Mouse (Mus musculus) adrenal gland, postnatal 4 days (tissue): ENCODE data around the gene Polq. TPM values are rescaled to one million over a fixed set of nuclear protein-coding genes. Genes with fewer than 3 reads are reported as not detected.
A peak's percentile ranks its signal among the peaks of the same experiment; 100 is the strongest.

ENCODE experiments used
- DNase-seq, 2 experiments: peaks; one replicate each; pipeline ENCODE4 v3.0.0; 2021 to 2022; ENCODE audit warnings: low spot score in 2 of 2, mixed read lengths in 2 of 2
- long read RNA-seq, 2 experiments: library from polyadenylated mRNA; stranded (forward); transcript quantifications; one replicate each; pipeline ENCODE4 v2.0.0; 2021
- total RNA-seq, 2 experiments: library from RNA; stranded (reverse); gene quantifications; 2 replicates each; pipeline ENCODE4 v1.2.3; 2021

Gene Polq
- 1 to 10 TPM; 4.3 to 6.0 TPM for total RNA-seq
- long read RNA-seq, experiment 1, result 0 reads
- long read RNA-seq, experiment 2, result 0 reads

DNA sequence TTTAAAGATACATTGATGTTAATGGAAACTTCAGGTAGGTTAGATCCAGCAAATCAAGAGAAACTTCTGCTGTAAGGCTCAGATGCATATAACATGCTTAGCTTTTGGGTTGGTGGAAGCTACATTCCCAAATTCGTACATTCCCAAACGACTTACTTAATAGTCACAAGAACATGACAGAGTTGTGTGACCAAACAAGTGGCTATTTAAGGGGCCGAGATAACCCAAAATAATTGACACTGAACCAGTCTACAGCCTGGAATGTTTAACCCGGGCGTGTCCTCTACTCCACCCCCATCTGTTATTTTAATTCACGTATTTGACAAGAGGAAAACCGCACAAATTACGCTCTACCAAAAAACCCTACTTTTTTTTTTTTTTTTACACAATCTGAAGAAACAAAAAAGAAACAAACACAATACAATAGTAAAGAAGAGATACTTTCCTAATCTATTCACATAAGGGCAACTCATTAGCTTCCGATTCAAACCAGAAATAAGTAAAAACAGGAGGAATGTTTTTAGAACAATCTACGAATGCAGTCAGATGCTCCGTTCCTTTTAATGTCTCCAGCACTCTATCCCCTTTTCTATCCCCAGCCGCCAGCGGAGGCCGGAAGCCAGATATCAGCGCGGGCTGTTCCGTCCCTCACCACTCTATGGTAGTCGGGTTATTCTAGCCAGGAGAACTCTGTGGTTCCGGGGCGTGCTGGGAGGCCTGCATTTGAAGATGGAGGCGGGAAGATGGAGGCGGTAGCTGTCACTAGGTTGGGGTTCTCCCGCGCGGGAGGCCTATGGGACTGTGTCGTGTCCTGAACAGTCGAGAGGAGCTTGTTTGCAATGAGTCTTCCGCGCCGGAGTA is at the start of gene Polq:
Polq (plus strand) TSS at position 726 of the 861 bp plus-strand sequence.
- DNase-seq, result peak; percentile 63 to 93

DNA sequence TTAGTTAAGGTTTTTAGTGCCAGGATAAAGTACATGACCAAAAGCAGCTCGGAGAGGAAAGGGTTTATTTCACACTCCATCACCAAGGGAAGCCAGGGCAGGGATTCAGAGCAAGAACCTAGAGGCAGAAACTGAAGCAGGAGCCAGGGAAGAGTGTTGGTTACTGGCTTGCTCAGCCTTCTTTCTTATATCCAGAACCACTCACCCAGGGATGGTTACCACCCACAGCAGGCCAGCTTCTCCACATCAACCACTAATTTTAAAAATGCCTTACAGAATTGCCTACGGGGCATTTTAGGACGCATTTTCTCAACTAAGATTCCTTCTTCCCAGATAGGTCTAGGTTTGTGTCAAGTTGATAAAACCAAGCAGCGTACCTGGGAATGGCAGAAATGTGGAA is 48.2 kb upstream of the Polq start:
- no peak for DNase-seq

DNA sequence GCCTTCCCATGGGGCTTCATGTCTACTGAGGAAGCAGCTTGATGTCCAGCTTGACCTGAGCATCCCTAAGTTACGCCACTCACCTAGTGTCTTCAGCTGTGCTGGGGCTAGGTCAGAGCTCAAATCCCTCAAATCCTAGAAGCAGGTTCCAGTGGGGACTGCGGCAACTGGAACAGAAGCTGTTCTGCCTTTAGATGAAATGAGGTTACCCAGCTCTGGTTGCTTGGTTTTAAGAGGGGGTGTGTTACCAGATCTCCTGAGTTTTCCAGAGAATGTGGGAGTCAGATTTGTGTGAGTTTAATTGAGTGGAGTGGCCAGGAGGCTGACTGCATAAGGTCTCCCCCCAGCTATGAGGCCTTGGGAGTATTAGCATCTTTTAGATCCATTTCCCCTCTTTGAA is 32.5 kb upstream of the Polq start:
- no peak for DNase-seq

DNA sequence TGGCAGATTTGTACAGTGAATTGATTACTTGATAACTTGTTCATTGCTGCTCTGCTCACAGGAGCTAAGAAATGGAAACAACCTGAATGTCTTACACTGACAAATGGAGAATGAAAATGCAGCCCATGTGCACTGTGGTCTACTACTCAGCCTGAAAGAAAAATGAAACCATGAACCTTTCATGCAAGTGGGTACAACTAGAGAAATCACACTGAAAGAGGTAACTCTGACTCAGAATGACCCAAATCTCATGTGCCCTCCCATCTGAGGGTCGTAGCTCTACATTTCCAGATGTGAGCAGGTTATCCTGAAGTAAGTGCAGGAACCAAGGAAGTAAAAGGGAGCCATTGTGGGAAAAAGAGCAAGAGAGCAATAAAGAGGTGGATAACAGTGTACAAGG is 27.8 kb upstream of the Polq start:
- no peak for DNase-seq

- DNase-seq, result no peak
Observed at GRCm38 (mm10) chr16:36985636-36986042, 25.9 kb upstream of the Polq start.

GRCm38 (mm10) chr16:36987399-36987798 is 24.2 kb upstream of the Polq start:
- DNase-seq, result no peak

GRCm38 (mm10) chr16:36988066-36988465 is 23.5 kb upstream of the Polq start:
- DNase-seq, result no peak

GRCm38 (mm10) chr16:36989493-36989892 is 22.1 kb upstream of the Polq start:
- no peak for DNase-seq

DNA sequence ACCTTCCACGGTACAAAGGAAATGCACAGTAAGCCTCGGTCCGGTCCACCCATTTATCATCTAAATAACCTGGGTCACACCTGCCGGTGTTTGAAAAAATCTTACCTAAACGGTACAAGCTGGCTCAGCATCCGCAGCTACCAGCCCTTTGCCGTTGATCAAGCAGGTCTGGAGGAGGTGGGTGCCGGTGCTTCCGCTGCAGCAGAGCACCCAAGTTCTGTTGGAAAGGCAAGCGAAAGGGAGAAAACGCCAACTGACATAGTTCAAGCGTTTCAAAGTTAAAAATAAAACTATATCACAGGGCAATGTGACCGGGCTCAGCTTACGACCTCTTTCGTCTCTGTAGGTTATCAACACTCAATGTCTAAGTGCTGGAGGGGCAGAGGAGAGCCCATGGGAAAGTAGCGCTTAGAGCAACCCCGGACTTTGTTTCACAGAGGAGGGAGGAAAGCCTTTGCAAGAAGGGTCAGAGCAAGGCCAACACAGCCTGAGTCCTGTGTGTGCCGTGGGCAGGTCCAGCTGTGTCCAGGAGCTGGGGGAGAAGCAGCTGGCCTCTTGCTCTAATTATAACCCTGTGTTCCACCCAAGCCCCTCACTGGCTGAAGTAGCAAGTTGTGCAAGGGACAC is 21.5 kb upstream of the Polq start, which contains the start of gene Fbxo40:
Fbxo40 (minus strand) TSS at position 469 of the 627 bp plus-strand sequence.
- no peak for DNase-seq

GRCm38 (mm10) chr16:36997650-36998049 is 13.9 kb upstream of the Polq start:
- DNase-seq, result no peak

DNA sequence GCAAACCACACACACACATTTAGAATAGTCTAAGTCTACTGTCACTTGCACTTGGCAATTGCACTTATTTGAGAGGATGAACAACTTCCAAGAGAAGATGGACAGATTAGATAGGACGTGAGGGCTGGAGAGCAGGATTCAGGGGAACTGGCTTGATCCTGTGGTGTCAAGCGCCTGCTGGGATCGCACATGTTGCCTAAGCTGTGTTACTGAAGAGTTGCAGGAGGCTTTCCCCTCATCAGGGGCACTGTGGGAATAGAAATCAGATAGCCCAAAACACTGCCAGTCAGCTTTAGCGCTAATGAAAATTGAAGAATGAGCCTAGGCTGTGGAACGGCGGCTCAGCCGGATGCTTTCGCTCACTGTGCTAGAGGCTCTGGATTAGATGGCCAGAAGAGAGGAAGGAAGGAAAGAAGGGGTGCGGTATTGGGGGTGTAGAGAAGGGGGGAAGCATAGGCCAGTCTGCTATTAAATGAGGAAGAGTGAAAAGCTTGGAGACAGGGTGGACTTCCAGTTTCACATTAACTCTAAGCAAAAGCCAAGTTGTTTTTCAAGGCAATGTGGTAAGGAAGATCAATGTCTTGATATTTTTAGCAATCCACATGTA is 12.1 kb upstream of the Polq start:
- DNase-seq, result no peak

DNA sequence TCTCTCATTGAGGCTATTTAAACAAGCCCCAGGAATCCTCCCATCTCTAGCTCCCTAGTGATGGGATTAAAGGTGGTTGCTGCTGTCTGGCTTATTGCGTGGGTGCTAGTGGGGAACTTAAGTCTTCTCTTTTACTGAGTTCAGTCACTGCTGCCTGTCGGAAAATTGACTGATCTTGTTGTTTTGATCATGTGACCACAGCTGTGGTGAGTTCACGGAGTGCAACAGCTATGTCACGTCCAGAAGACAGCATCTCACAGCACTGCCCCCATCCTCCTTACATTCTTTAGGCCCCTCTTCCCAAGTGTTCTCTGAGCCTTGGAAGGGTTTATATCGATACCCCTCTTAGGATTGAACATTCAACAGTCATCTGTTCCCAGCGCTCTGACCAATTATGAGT is 2.3 kb upstream of the Polq start:
- DNase-seq, result no peak

DNA sequence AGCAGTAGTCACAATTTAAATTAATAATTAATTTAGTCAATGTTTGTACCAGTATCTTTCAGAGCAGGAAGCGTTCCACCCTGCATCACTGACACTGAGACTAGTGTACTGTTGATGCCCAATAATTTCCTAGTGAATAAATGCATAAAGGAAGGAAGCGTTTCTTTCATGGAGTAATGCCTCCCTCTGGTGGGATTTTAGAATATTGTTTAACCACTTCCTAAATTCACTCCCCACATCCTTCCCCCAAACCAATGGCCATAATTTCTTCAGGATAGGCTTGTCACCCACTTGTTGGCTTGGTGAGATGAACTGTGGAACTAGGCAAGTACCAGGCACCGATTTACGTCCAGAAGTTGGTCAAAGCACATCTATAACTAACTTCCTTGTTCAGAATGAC is 1.2 kb upstream of the Polq start:
- DNase-seq, result no peak

DNA sequence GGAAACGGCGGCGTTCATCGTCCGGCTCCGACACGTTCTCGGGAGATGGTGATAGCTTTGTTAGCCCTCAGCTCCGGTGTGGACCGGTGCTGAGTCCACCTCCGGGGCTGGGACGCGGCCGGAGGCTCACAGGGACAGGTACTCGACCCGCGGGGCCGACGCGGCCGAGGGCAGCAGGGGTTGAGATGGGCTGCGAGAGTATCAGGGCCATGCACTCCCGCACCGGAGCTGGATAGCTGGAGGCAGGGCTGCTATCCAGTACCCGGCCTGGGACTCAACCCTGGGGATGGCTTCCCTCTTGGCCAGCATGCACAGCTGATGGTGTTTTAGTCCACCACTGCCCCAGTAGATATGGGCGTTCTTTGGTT is 320 bp downstream of the Polq start:
- DNase-seq, result no peak

- no peak for DNase-seq
Observed at GRCm38 (mm10) chr16:37012336-37012735, 750 bp downstream of the Polq start.

GRCm38 (mm10) chr16:37027581-37027980 is 16.0 kb downstream of the Polq start:
- no peak for DNase-seq

DNA sequence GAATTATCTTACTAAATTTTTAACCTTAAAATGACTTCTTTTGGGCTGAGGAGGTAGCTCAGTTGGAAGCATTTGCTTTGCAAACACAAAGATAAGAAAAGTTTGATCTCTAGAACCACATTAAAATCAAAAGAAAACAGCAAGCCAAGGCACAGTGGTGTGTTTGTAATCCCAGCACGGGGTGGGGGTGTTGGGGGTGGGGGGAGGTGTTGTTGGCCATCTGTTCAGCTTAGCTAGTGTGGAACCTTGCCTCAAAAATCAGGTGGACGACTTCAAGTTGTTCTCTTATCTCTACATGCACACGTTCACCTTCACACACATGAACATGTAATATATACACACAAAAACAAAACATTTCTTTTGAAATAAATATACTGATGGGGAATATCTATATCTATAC is 20.4 kb downstream of the Polq start:
- no peak for DNase-seq

GRCm38 (mm10) chr16:37034751-37035150 is 23.2 kb downstream of the Polq start:
- DNase-seq, result no peak

DNA sequence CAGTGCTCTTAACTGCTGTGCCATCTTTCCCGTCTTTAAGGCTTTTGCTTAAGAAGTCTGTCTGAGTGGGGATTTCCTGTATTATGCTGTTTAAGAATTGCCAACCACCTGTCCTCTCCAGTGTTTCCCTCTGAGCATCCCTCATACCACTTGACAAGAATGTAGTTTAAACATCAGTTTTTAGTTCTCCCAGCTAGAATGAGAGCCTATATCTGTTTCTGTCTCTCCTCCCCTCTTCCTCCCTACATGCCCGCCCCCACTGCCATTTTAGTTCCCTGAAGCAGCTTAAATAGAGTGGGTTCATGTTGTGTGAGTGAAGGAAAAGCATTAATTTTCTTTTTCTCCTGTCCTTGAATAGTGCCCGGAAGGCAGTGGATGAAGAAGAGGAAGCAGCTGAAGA is 48.0 kb downstream of the Polq start:
- DNase-seq, result no peak

DNA sequence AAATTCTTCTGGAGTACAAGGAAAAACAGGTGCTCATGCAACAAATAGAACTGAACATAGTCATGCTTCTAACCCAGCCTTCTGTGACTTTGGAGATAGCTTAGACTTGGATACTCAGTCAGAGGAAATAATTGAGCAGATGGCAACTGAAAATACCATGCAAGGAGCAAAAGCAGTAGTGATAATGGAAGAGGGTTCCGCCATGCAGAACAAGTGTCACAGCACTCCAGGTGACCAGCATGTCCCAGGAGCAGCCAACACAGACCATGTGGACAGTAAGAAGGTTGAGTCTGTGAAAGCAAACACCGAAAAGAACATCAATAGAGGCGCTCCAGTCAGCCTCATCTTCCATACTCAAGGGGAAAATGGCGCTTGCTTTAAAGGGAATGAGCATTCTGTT is 49.7 kb downstream of the Polq start:
- DNase-seq, result no peak

- DNase-seq, result no peak
Observed at GRCm38 (mm10) chr16:37072354-37072753, 60.8 kb downstream of the Polq start.

GRCm38 (mm10) chr16:37089648-37090047 is 78.1 kb downstream of the Polq start:
- DNase-seq, result no peak
